Mouse (Mus musculus): ENCODE data around the gene Stat5a. TPM values are rescaled to one million over a fixed set of nuclear protein-coding genes. Genes with fewer than 3 reads are reported as not detected.

Stat5a gene
- polyA plus RNA-seq, 1 experiment = 3.4 TPM

DNA sequence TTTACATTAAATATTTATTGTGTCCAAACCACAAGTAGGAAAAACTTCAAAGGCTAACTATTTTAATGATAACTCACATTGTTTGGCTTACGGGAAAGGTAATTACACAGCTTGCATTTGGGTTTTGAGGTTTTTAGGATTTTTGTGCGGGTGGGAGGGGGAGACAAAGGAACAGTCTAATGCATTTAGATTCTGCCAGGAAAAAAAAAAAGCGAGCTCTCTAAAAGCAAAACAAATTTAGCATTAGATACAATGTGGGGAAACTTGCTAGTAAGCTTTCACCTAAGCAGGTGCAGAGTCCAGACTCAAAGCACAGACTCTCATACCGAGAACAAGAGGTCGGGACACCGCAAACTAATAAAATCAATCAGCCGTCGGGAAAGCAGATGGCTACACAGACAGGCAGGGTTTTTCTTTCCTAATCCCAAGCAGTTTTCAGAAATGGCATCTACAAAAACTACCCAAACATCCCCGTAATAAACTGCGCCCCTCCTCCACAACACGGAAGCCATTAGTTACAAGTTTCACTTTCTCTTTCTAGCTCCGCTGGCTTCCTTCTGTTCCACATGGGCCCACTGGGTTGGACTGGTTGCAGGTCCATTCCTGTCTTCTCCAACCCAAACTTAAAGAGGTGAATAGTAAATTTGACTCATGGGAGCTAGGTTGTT, 72.2 kb downstream of the Stat5a start:
- peak in 1 of 2 experiments; percentile 15 for DNase-seq (ENCODE audit: extremely low spot score in 1 of 2, low spot score in 1 of 2)

Other genes starting within 250 kb of the Stat5a start
- 23.5 and 27.3 TPM in 2 replicates for gene Nkiras2, start 240.1 kb upstream of the Stat5a start, polyA plus RNA-seq (2012; rRNA removed)
- gene Dnajc7, start 239.2 kb upstream of the Stat5a start, polyA plus RNA-seq (2012; rRNA removed) = 224 and 228 TPM in 2 replicates
- gene Zfp385c, start 166.9 kb upstream of the Stat5a start, polyA plus RNA-seq (2012; rRNA removed) = 2.5 TPM in 2 replicates
- gene Dhx58, start 155.1 kb upstream of the Stat5a start, polyA plus RNA-seq (2012; rRNA removed) = 2.7 and 2.8 TPM in 2 replicates
- gene Kat2a, start 146.9 kb upstream of the Stat5a start, polyA plus RNA-seq (2012; rRNA removed) = 60.7 and 61.7 TPM in 2 replicates
- gene Hspb9, start 145.5 kb upstream of the Stat5a start, polyA plus RNA-seq (2012; rRNA removed) = not detected in 2 replicates
- gene Rab5c, start 121.1 kb upstream of the Stat5a start, polyA plus RNA-seq (2012; rRNA removed) = 205 and 221 TPM in 2 replicates
- 15.8 and 19.2 TPM in 2 replicates for gene Kcnh4, start 99.4 kb upstream of the Stat5a start, polyA plus RNA-seq (2012; rRNA removed)
- 0.50 and 0.62 TPM in 2 replicates for gene Hcrt, start 96.4 kb upstream of the Stat5a start, polyA plus RNA-seq (2012; rRNA removed)
- 7.7 and 9.3 TPM in 2 replicates for gene Ghdc, start 88.4 kb upstream of the Stat5a start, polyA plus RNA-seq (2012; rRNA removed)
- 28.7 and 29.6 TPM in 2 replicates for gene Stat5b, start 8.6 kb upstream of the Stat5a start, polyA plus RNA-seq (2012; rRNA removed)
- 49.1 TPM in 2 replicates for gene Stat3, start 80.2 kb downstream of the Stat5a start, polyA plus RNA-seq (2012; rRNA removed)
- gene Cavin1, start 111.5 kb downstream of the Stat5a start, polyA plus RNA-seq (2012; rRNA removed) = 20.9 and 21.0 TPM in 2 replicates
- gene Atp6v0a1, start 150.1 kb downstream of the Stat5a start, polyA plus RNA-seq (2012; rRNA removed) = 312 and 317 TPM in 2 replicates
- gene Naglu, start 210.7 kb downstream of the Stat5a start, polyA plus RNA-seq (2012; rRNA removed) = 11.8 and 13.0 TPM in 2 replicates
- 0.46 and 0.55 TPM in 2 replicates for gene Hsd17b1, start 219.1 kb downstream of the Stat5a start, polyA plus RNA-seq (2012; rRNA removed)
- 30.8 and 34.1 TPM in 2 replicates for gene Coasy, start 223.2 kb downstream of the Stat5a start, polyA plus RNA-seq (2012; rRNA removed)
- 52.0 and 56.0 TPM in 2 replicates for gene Mlx, start 227.9 kb downstream of the Stat5a start, polyA plus RNA-seq (2012; rRNA removed)
- 5.6 and 7.8 TPM in 2 replicates for gene Psmc3ip, start 236.1 kb downstream of the Stat5a start, polyA plus RNA-seq (2012; rRNA removed)